In genomic region chr2:71757098-71757497, GRCm38 (mm10) we compare ENCODE assay signal across 10 mouse cellular contexts. TPM values are rescaled to one million over a fixed set of nuclear protein-coding genes. Genes with fewer than 3 reads are reported as not detected.
DNase-seq lines count a peak whose midpoint lies in the region; ATAC-seq and TF ChIP-seq lines count a peak whose summit lies in the region.
"Had no signal": no experiment of that assay in that cellular context is flagged by ENCODE, and none has a peak within 500 bp of the region (broad histone marks: within the 10 kb centered on the region; RNA-seq: fewer than 3 reads in every experiment).

No protein-coding gene starts in this region.

- DNase-seq in urinary bladder, postnatal 36 days (ENCODE audit: low spot score in 2 of 2), result peak; percentile 10 to 20
- no peak for DNase-seq in urinary bladder, postnatal 25 days (ENCODE audit: low spot score)
- DNase-seq in heart, postnatal 0 days (ENCODE audit: low spot score), result peak; percentile 28
- peak; percentile 31 for DNase-seq in lung, adult 2 months
- DNase-seq in embryo, embryonic 10 days (ENCODE audit: low spot score), result no peak
- DNase-seq in cerebellum, adult 11-12 months, result no peak
- DNase-seq in forebrain, embryonic 14.5 days (ENCODE audit: low spot score), result no peak
- no peak for DNase-seq in embryonic facial prominence, embryonic 10.5 days (ENCODE audit: low spot score)

- no peaks in the 10 kb centered on the region for H3K27me3 ChIP-seq in heart, postnatal 0 days (ENCODE audit: control insufficient read depth, insufficient read depth, low read length)
- H3K27me3 ChIP-seq in forebrain, embryonic 14.5 days (replicated peaks; ENCODE audit: control insufficient read depth, insufficient read depth, low read length), result no peaks in the 10 kb centered on the region
- no peaks in the 10 kb centered on the region for H3K27me3 ChIP-seq in embryonic facial prominence, embryonic 10.5 days (replicated peaks; ENCODE audit: low read depth, poor library complexity, severe bottlenecking)
- H3K27me3 ChIP-seq: liver, embryonic 12.5 days had no signal

- no peak overlapping the region for H3K9ac ChIP-seq in heart, postnatal 0 days (replicated peaks; ENCODE audit: low read depth, low read length)
- no peak overlapping the region for H3K9ac ChIP-seq in forebrain, embryonic 14.5 days (ENCODE audit: low read length)
- H3K9ac ChIP-seq: liver, embryonic 12.5 days had no signal

- peaks cover 15% of the 10 kb centered on the region for H3K4me1 ChIP-seq in heart, postnatal 0 days (ENCODE audit: control insufficient read depth, insufficient read depth)
- H3K4me1 ChIP-seq in lung, adult 2 months (ENCODE audit: control insufficient read depth, insufficient read depth, low read length), result peaks cover 5% of the 10 kb centered on the region
- peaks cover 4% of the 10 kb centered on the region; the same call in 1 of the 2 replicates for H3K4me1 ChIP-seq in forebrain, embryonic 14.5 days (ENCODE audit: control insufficient read depth, insufficient read depth, low read length)
- H3K4me1 ChIP-seq in embryonic facial prominence, embryonic 10.5 days, result peaks cover 26% of the 10 kb centered on the region

- no peaks in the 10 kb centered on the region for H3K36me3 ChIP-seq in heart, postnatal 0 days (replicated peaks; ENCODE audit: control insufficient read depth, insufficient read depth, low read length)
- H3K36me3 ChIP-seq in forebrain, embryonic 14.5 days (ENCODE audit: control insufficient read depth, insufficient read depth, low read length), result no peaks in the 10 kb centered on the region
- H3K36me3 ChIP-seq in embryonic facial prominence, embryonic 10.5 days (replicated peaks), result no peaks in the 10 kb centered on the region
- H3K36me3 ChIP-seq: G1E; liver, embryonic 12.5 days had no signal

- ATAC-seq in heart, postnatal 0 days (ENCODE audit: insufficient read depth, low read depth), result peak; percentile 44; the same call in 1 of the 2 replicates
- ATAC-seq in forebrain, embryonic 14.5 days, result no peak
- ATAC-seq: liver, embryonic 12.5 days had no signal

- H3K4me3 ChIP-seq in heart, postnatal 0 days (ENCODE audit: low read depth, low read length), result no peak overlapping the region
- no peak overlapping the region for H3K4me3 ChIP-seq in lung, adult 2 months (replicated peaks; ENCODE audit: extremely low read depth, low read depth, low read length)
- no peak overlapping the region for H3K4me3 ChIP-seq in forebrain, embryonic 14.5 days (ENCODE audit: low read depth, low read length)
- H3K4me3 ChIP-seq in embryonic facial prominence, embryonic 10.5 days, result no peak overlapping the region
- H3K4me3 ChIP-seq: liver, embryonic 12.5 days had no signal

- H3K4me2 ChIP-seq in heart, postnatal 0 days (ENCODE audit: low read depth, low read length), result no peak overlapping the region
- H3K4me2 ChIP-seq in forebrain, embryonic 14.5 days (ENCODE audit: low read length), result no peak overlapping the region
- H3K4me2 ChIP-seq: liver, embryonic 12.5 days had no signal

- no peaks in the 10 kb centered on the region for H3K9me3 ChIP-seq in heart, postnatal 0 days (replicated peaks; ENCODE audit: control insufficient read depth, low read length)
- no peaks in the 10 kb centered on the region for H3K9me3 ChIP-seq in forebrain, embryonic 14.5 days (replicated peaks; ENCODE audit: control insufficient read depth, low read length)
- H3K9me3 ChIP-seq in embryonic facial prominence, embryonic 10.5 days, result no peaks in the 10 kb centered on the region
- H3K9me3 ChIP-seq: G1E; liver, embryonic 12.5 days had no signal

- 17% methylated on average over 5 of the region's 5 CpGs for WGBS in heart, postnatal 0 days
- WGBS in lung, adult 2 months, result 21% methylated on average over 5 of the region's 5 CpGs
- 81% methylated on average over 5 of the region's 5 CpGs for WGBS in forebrain, embryonic 14.5 days
- 75% methylated on average over 5 of the region's 5 CpGs for WGBS in embryonic facial prominence, embryonic 10.5 days

- TF ChIP-seq EP300 in heart, postnatal 0 days (IDR thresholded peaks at IDR 0.05; ENCODE audit: low read depth), result 0 out of 2 replicates have a peak, but pooled peaks have one; percentile 61

- H3K27ac ChIP-seq in heart, postnatal 0 days (ENCODE audit: low read depth), result peak overlapping the region; percentile 26; the same call in 1 of the 2 replicates
- no peak overlapping the region for H3K27ac ChIP-seq in forebrain, embryonic 14.5 days (ENCODE audit: low read depth, low read length)
- H3K27ac ChIP-seq in embryonic facial prominence, embryonic 10.5 days (replicated peaks), result no peak overlapping the region
- H3K27ac ChIP-seq: liver, embryonic 12.5 days had no signal

- no peak for TF ChIP-seq CTCF in heart, postnatal 0 days (IDR thresholded peaks at IDR 0.05; ENCODE audit: low read depth)
- no peak for TF ChIP-seq CTCF in lung, adult 2 months (IDR thresholded peaks at IDR 0.05; ENCODE audit: insufficient read depth, low read length)

- TF ChIP-seq POLR2A in lung, adult 2 months (IDR thresholded peaks at IDR 0.05; ENCODE audit: borderline replicate concordance, extremely low read depth, low read depth, low read length), result no peak

RNA-seq across cellular contexts. Expression of gene Itga6, which starts 11.7 kb away (rescaled TPM):
- 69.2 and 101 TPM in 2 replicates for total RNA-seq in heart, postnatal 0 days (2014; rRNA removed; ENCODE audit: low replicate concordance)
- polyA plus RNA-seq in heart, postnatal 0 days (2015; fragmentation: Nextera tagmentation; extraction: Ambion mirVana), result 29.6 and 33.8 TPM in 2 replicates
- polyA plus RNA-seq in lung, adult 2 months (2012; rRNA removed), result 45.2 and 47.3 TPM in 2 replicates
- polyA plus RNA-seq in forebrain, embryonic 14.5 days (2014; fragmentation: Nextera tagmentation; extraction: Ambion mirVana), result 25.0 and 27.7 TPM in 2 replicates
- 30.7 and 31.6 TPM in 2 replicates for polyA plus RNA-seq in embryonic facial prominence, embryonic 10.5 days (2016; fragmentation: Nextera tagmentation; extraction: Ambion mirVana)

Comparison
In these comparisons a context has a peak if more than half of its experiments do, and no peak if none do; other contexts are left out.
1. DNase-seq: peak in urinary bladder, postnatal 36 days (2 of 2), heart, postnatal 0 days (single experiment) and lung, adult 2 months (single experiment); none in urinary bladder, postnatal 25 days (single experiment), embryo, embryonic 10 days (single experiment), cerebellum, adult 11-12 months (single experiment), forebrain, embryonic 14.5 days (single experiment) and embryonic facial prominence, embryonic 10.5 days (single experiment).